Mouse (Mus musculus) forebrain, embryonic 11.5 days (tissue): ENCODE results near the gene Hlcs. TPM values are rescaled to one million over a fixed set of nuclear protein-coding genes. Genes with fewer than 3 reads are reported as not detected.
A peak's percentile ranks its signal among the peaks of the same experiment; 100 is the strongest.

Experiments used
- ATAC-seq: fragments of 200-750 bp; cut with Nextera tagmentation; replicated peaks from 2 replicates; pipeline ENCODE4 v1.8.0; 2017; ENCODE audit warnings: moderate TSS enrichment; ENCODE audit not compliant: low FRiP score
- DNase-seq: peaks from one replicate; pipeline ENCODE4 v3.0.0-alpha.2; 2017; ENCODE audit warnings: low spot score
- H3K27ac ChIP-seq: fragments of 300-500 bp; sonication (generic); 2 replicates; pipeline ENCODE4 v1.5.1; 2014; ENCODE audit warnings: low read depth, low read length
- H3K27me3 ChIP-seq: fragments of 300-500 bp; sonication (generic); 2 replicates; pipeline ENCODE4 v1.6.1; 2014; ENCODE audit warnings: mild to moderate bottlenecking, low read length, mixed read lengths; ENCODE audit not compliant: control insufficient read depth, insufficient read depth
- H3K36me3 ChIP-seq: fragments of 300-500 bp; sonication (generic); 2 replicates; pipeline ENCODE4 v1.6.1; 2014; ENCODE audit warnings: mild to moderate bottlenecking, low read length, moderate library complexity, mixed read lengths; ENCODE audit not compliant: control insufficient read depth, insufficient read depth
- H3K4me1 ChIP-seq: fragments of 300-500 bp; sonication (generic); replicated peaks from 2 replicates; pipeline ENCODE4 v1.6.1; 2014; ENCODE audit warnings: low read length, mixed read lengths; ENCODE audit not compliant: control insufficient read depth, insufficient read depth
- H3K4me2 ChIP-seq: fragments of 300-500 bp; sonication (generic); 2 replicates; pipeline ENCODE4 v1.6.1; 2014; ENCODE audit warnings: low read depth, mild to moderate bottlenecking, low read length, moderate library complexity, mixed read lengths; ENCODE audit not compliant: severe bottlenecking
- H3K4me3 ChIP-seq: fragments of 300-500 bp; sonication (generic); 2 replicates; pipeline ENCODE4 v1.5.1; 2014; ENCODE audit warnings: low read depth, low read length
- H3K9ac ChIP-seq: fragments of 300-500 bp; sonication (generic); 2 replicates; pipeline ENCODE4 v1.6.1; 2014; ENCODE audit warnings: low read length
- H3K9me3 ChIP-seq: fragments of 300-500 bp; sonication (generic); 2 replicates; pipeline ENCODE4 v1.6.1; 2016; ENCODE audit warnings: low read length, mixed read lengths; ENCODE audit not compliant: control insufficient read depth
- WGBS: fragments of 180-500 bp; shearing (Covaris S2); extraction: QIAGEN DNeasy Blood & Tissue Kit; methylation state at CpG from one replicate; pipeline ENCODE4 v1.1.7; 2014; 5-methylcytosine and 5-hydroxymethylcytosine counted together
- polyA plus RNA-seq: library from polyadenylated mRNA; unstranded; fragments of >200 nt; fragmentation: Nextera tagmentation; extraction: Ambion mirVana; gene quantifications from 2 replicates; pipeline ENCODE4 v1.2.1, GENCODE M21; 2014

Gene Hlcs
- polyA plus RNA-seq, 1 experiment from 2014 or later = 13.8 TPM

GRCm38 (mm10) chr16:94086701-94087569 lies 226.4 kb downstream of the Hlcs start:
- Histone ChIP-seq H3K27ac (no peak overlapping the region), H3K27me3 (peaks cover 96% of the 10 kb centered on the region), H3K4me2 (peak overlapping the region; percentile 21; the same call in 1 of the 2 replicates), H3K36me3 (no peaks in the 10 kb centered on the region), H3K4me3 (peak overlapping the region; percentile 10; the same call in 1 of the 2 replicates), H3K9ac (no peak overlapping the region), H3K4me1 (peaks cover 21% of the 10 kb centered on the region), H3K9me3 (no peaks in the 10 kb centered on the region)
- DNase-seq = no peak
- under 1% methylated on average over 46 of the region's 50 CpGs for WGBS
- ATAC-seq = no peak

- ATAC-seq = no peak
- Histone ChIP-seq H3K27ac (no peak overlapping the region), H3K4me2 (peak overlapping the region; percentile 53; the same call in 1 of the 2 replicates), H3K9me3 (no peaks in the 10 kb centered on the region), H3K27me3 (peaks cover 95% of the 10 kb centered on the region), H3K9ac (peak overlapping the region; percentile 27; the same call in 1 of the 2 replicates), H3K4me3 (peak overlapping the region; percentile 31), H3K4me1 (peaks cover 21% of the 10 kb centered on the region), H3K36me3 (no peaks in the 10 kb centered on the region)
- DNase-seq = no peak
- WGBS = under 1% methylated on average over 57 of the region's 57 CpGs
Observed at GRCm38 (mm10) chr16:94085603-94086285, 227.6 kb downstream of the Hlcs start.

- H3K9ac ChIP-seq = peak within 1 kb of the TSS; percentile 27
- no peaks in the 10 kb centered on the region for H3K36me3 ChIP-seq
- under 1% methylated on average over 90 of the region's 96 CpGs for WGBS
- peaks cover 95% of the 10 kb centered on the region for H3K27me3 ChIP-seq
- H3K4me3 ChIP-seq = peak within 1 kb of the TSS; percentile 31
- peak within 1 kb of the TSS; percentile 53 for H3K4me2 ChIP-seq
- ATAC-seq = 0 out of 2 replicates have a peak, but pooled peaks have one; percentile 8
- H3K4me1 ChIP-seq = peaks cover 21% of the 10 kb centered on the region
- DNase-seq = peak; percentile 63
- H3K27ac ChIP-seq = no peak within 1 kb of the TSS
- no peaks in the 10 kb centered on the region for H3K9me3 ChIP-seq
Observed at GRCm38 (mm10) chr16:94084711-94085602, 228.4 kb downstream of the Hlcs start, which contains the start of gene Sim2. Gene Sim2, plus strand, starts transcription at chr16:94084931.

- Histone ChIP-seq H3K36me3 (no peaks in the 10 kb centered on the region), H3K27me3 (peaks cover 93% of the 10 kb centered on the region), H3K4me3 (no peak overlapping the region), H3K27ac (no peak overlapping the region), H3K9ac (no peak overlapping the region), H3K9me3 (no peaks in the 10 kb centered on the region), H3K4me1 (peaks cover 25% of the 10 kb centered on the region), H3K4me2 (no peak overlapping the region)
- under 1% methylated on average over 41 of the region's 41 CpGs for WGBS
- no peak for ATAC-seq
- DNase-seq = peak; percentile 65
Observed at GRCm38 (mm10) chr16:94083848-94084525, 229.4 kb downstream of the Hlcs start.

- Histone ChIP-seq H3K4me1 (peaks cover 27% of the 10 kb centered on the region), H3K36me3 (no peaks in the 10 kb centered on the region), H3K27me3 (peaks cover 89% of the 10 kb centered on the region), H3K9ac (no peak overlapping the region), H3K4me3 (no peak overlapping the region), H3K27ac (no peak overlapping the region), H3K4me2 (no peak overlapping the region), H3K9me3 (no peaks in the 10 kb centered on the region)
- under 1% methylated on average over 46 of the region's 46 CpGs for WGBS
- no peak for ATAC-seq
- peak; percentile 63 for DNase-seq
Observed at GRCm38 (mm10) chr16:94082960-94083847, 230.2 kb downstream of the Hlcs start.

GRCm38 (mm10) chr16:94081996-94082708 lies 231.2 kb downstream of the Hlcs start:
- no peak for DNase-seq
- no peak overlapping the region for H3K27ac ChIP-seq
- H3K9me3 ChIP-seq = no peaks in the 10 kb centered on the region
- WGBS = 4% methylated on average over 8 of the region's 8 CpGs
- ATAC-seq = no peak
- H3K27me3 ChIP-seq = peaks cover 90% of the 10 kb centered on the region
- no peak overlapping the region for H3K9ac ChIP-seq
- peaks cover 27% of the 10 kb centered on the region for H3K4me1 ChIP-seq
- H3K36me3 ChIP-seq = no peaks in the 10 kb centered on the region
- no peak overlapping the region for H3K4me2 ChIP-seq
- H3K4me3 ChIP-seq = no peak overlapping the region

GRCm38 (mm10) chr16:94081596-94081995 lies 231.8 kb downstream of the Hlcs start:
- no peak for DNase-seq
- Histone ChIP-seq H3K9ac (no peak overlapping the region), H3K36me3 (no peaks in the 10 kb centered on the region), H3K9me3 (no peaks in the 10 kb centered on the region), H3K4me2 (no peak overlapping the region), H3K27ac (no peak overlapping the region), H3K4me3 (no peak overlapping the region), H3K4me1 (peaks cover 23% of the 10 kb centered on the region), H3K27me3 (peaks cover 90% of the 10 kb centered on the region)
- 9% methylated on average over 5 of the region's 5 CpGs for WGBS
- ATAC-seq = no peak
